Mouse (Mus musculus) spleen, adult 2 months (tissue): Measurements from ENCODE around the gene Serinc1.

Experiments used
- CTCF ChIP-seq: fragments of 200-500 bp; IDR thresholded peaks from 2 replicates; pipeline ENCODE4 v1.5.1; 2011; ENCODE audit warnings: mild to moderate bottlenecking, inconsistent platforms; ENCODE audit not compliant: insufficient read depth, insufficient read length, insufficient replicate concordance; ENCODE audit errors: extremely low read depth
- POLR2A ChIP-seq: fragments of 200-500 bp; IDR thresholded peaks from 2 replicates; pipeline ENCODE4 v1.6.1; 2011; ENCODE audit warnings: low read depth, low read length, inconsistent platforms

GRCm38 (mm10) chr10:57481717-57482116 is 50.6 kb downstream of the Serinc1 start:
- TF ChIP-seq CTCF (no peak), POLR2A (no peak)
